Mouse (Mus musculus) A20 (cell line): ENCODE data around the gene Map2k6.

Experiments used
- DNase-seq: peaks from one replicate; pipeline ENCODE4 v3.0.0-alpha.2; 2011; ENCODE audit warnings: low read depth, low spot score

The Map2k6 gene

GRCm38 (mm10) chr11:110482649-110483048 is 83.7 kb downstream of the Map2k6 start:
- no peak for DNase-seq

GRCm38 (mm10) chr11:110483165-110483564 is 84.2 kb downstream of the Map2k6 start:
- peak; percentile 72 for DNase-seq

DNA sequence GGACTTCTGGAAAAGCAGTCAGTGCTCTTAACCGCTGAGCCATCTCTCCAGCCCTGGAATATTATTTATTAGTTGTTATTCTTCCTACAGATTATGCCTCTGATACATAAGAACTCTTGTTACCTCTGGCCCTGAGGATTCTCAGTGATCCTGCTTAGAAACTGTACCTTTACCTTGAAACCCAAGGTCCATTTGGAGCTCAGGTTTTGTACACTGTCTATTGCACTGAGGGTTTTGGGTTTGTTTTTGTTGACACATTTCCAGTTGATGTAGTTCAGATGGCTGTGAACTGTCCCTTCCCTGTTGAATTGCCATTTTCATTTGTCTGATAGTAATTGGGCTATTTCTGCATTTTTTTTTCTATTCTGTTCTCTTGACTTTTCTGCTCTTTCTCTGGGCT is 85.5 kb downstream of the Map2k6 start:
- DNase-seq, result no peak

DNA sequence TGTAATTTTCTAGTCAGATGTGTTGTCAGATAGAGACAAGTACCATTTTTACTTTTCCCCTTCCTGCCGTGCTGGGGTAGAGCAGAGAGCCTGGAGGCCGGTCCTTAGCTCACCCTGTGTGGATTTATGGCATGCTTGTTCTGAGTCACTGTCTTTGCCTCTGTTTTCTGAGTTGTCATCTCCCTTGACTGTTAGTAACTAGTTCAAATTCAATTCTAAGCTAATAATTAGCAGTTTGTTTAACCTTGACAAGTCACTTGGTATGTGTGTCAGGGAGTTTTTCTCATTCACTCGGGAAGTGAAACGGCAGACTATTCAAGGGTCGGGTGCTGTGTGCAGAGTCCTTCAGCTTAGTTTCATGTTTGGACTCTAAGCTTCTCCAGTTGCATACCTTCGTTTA is 86.2 kb downstream of the Map2k6 start:
- DNase-seq, result no peak

DNA sequence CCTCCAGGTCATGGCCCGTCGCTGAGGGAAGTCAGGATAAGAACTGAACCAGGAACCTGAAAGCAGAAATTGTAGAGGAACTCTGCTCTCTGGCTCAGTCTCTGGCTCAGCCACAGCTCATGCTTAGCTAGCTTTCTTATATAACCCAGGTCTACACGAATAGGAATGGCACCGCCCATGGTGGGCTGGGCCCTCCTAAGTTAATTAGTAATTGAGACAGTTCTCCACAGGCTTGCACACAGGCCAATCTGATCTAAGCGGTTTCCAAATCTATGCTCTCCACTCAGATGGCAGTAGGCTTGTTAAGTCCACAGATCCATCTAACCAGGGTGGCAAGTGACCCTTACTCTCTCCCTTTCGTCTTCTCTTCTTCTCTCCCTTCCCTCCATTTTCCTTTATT is 88.9 kb downstream of the Map2k6 start:
- no peak for DNase-seq

DNA sequence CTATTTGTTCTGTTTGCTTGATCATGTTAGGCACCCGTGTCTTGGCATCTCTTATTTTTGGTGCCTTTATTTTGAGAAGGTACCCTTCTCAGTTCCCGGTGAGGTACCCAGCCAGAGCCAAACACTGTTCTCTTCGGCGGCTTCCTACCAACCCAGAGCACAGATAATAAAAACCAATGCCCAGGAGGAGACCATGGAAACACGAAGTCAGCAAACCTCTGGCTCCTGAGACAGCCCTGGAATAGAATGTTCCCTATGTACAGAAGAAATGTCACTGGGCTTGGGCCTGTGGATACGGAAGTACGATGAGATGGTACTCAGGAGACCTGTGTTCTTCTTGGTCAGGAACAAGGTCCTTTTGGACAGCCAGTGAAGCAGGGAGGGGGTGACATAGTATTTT is 89.4 kb downstream of the Map2k6 start:
- no peak for DNase-seq

- DNase-seq, result no peak
These were observed 96.6 kb downstream of the Map2k6 start for GRCm38 (mm10) chr11:110495323-110496060.

DNA sequence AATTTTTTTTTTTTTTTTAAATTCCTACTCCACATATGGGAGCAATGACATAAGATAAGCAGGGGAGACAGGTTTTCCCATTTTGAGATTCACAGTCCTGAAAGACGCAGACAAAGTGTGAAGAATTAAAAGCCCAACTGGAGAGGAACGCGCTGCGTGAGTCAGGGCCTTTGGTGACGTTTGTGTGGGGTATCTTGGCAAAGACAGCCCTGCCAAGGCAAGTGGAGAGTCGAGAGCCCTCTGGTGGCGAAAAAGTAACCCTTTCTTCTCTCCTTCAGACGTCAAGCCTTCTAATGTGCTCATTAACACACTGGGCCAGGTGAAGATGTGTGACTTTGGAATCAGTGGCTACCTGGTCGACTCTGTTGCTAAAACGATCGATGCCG is 97.1 kb downstream of the Map2k6 start:
- DNase-seq, result peak; percentile 72

GRCm38 (mm10) chr11:110497743-110498142 is 98.8 kb downstream of the Map2k6 start:
- DNase-seq, result no peak

- DNase-seq, result peak; percentile 52
These were observed 99.8 kb downstream of the Map2k6 start for GRCm38 (mm10) chr11:110498651-110499213.

- no peak for DNase-seq
These were observed 104.2 kb downstream of the Map2k6 start for GRCm38 (mm10) chr11:110502937-110503670.

DNA sequence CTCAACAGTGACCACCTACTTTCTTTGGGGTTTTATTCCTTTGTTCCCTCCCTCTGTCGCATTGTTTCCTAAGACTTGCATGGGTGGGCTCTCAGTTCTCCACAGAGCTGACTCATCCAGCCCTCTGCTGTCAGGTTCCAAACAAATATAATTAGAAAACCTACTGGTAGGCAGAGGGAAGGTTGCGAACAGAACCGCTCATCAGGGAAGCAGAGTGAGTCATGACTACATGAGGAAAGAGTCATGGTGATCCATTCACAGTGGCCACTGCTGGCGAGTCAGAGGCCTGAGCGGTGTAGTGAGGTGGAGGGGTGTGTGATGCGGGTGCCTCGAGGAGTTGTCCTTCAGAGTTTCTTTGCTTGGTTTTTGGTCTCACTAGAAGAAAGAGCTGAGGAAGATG is 112.5 kb downstream of the Map2k6 start:
- DNase-seq, result no peak

GRCm38 (mm10) chr11:110518648-110519047 is 119.7 kb downstream of the Map2k6 start:
- no peak for DNase-seq

DNA sequence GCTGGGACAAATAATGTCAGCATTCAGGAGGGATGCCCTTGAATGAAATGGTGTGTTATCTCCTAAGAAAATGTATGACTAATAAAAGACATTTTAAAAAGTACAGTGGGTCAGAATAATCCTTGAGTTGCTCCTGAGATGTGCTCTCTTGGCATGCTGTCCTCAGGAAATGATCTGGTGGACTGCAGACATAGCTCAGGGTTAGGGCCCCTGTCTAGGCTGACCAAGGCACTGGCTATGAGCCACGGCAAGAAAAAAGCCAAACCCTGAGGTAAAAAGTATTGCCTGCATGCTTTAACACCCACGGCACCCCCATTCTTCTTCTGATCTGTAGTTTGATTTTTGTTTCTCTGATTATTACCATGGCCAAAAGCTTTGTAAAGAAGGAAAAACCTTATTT is 124.0 kb downstream of the Map2k6 start:
- DNase-seq, result no peak

DNA sequence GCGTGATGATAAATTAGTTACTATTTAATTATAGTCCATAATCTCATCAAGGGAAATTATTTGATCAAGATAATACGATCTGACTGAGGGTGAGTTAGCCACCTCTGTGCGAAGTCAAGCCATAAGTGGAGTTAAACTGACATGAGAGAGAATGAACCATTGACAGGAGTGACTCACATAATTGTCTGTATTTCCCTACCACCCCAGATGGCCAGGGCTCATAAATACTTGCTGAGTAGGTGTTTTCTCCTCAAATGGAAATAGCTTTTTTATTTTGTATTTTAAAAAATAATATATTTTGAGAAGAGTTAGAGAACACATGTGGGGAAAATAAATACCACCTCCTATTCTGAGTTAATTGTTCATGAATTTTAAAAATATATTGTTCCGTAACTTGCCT is 127.2 kb downstream of the Map2k6 start:
- no peak for DNase-seq

GRCm38 (mm10) chr11:110531087-110531486 is 132.2 kb downstream of the Map2k6 start:
- DNase-seq, result no peak

- no peak for DNase-seq
These were observed 135.9 kb downstream of the Map2k6 start for GRCm38 (mm10) chr11:110534856-110535255.

GRCm38 (mm10) chr11:110536533-110536932 is 137.6 kb downstream of the Map2k6 start:
- DNase-seq, result no peak

DNA sequence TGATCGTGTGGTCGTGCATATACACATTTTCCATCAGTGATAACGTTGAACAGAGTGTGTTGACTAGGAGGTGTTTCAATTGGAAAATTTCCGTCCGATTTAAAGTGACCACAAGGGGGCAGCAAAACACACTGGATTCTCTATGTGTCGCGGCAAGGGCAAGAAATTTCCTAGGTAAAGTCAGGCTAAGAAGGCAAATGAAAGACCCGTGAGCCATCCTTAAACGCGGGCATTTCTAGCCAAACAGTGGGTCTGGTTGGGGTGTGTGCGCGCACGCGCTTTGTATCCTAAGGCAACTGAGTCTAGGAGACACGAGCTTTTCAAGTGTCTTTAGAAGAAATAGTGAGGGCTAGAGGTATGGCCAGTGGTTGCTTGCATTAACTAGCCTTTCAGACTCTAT is 138.7 kb downstream of the Map2k6 start:
- DNase-seq, result peak; percentile 70

GRCm38 (mm10) chr11:110538206-110538605 is 139.3 kb downstream of the Map2k6 start:
- DNase-seq, result peak; percentile 36

DNA sequence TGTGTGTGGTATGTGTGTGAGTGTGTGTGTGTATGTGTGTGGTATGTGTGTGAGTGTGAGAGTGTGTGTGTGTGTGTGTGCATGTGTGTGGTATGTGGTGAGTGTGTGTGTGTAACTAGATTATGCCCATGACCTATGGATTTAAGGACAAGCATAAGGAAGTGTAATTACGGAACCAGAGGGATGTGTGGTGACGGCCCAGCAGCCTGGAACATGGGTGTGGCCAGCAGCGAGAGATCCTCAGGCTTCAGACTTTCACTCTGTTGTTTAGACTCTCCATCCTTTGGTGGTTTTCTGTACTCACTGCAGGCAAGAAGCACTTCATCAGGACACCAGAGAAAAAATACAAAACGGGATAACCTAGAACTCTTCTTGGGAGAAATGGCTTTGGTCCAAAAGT is 143.0 kb downstream of the Map2k6 start:
- no peak for DNase-seq

- no peak for DNase-seq
These were observed 145.7 kb downstream of the Map2k6 start for GRCm38 (mm10) chr11:110544419-110545210.
